Mouse (Mus musculus) c-Kit-positive CD71-positive TER-119-positive erythroid progenitor cells, embryonic 14.5 days (primary cell): Measurements from ENCODE around the gene Tcam1.
A peak's percentile ranks its signal among the peaks of the same experiment; 100 is the strongest.
"Not testable (repeated sequence)": the region's sequence is repeated elsewhere in the genome, so short reads cannot be mapped to it uniquely, and the experiment has no call there.

Source experiments
- DNase-seq: peaks from one replicate; pipeline ENCODE4 v3.0.0-alpha.2; 2013; ENCODE audit warnings: low spot score

Tcam1 gene

DNA sequence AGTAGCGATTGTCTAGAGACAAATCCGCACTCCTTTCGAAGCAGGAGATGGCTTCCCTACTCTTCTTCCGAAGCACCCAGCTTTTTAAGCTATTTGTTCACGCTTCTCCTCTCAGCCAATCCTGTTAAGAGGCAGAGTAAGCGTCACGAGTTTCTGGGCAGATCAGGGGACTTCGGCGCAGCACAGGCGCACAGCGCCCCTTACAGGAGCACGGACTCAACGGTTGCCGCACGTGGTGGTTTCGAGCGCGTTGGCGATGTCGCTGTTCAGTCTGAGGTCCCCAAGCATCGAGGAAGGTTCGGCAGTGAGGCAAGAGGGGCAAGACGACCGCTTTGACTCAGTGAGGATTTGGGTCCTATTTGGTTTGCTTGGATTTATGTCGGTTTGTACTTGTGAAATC, at the start of gene Tcam1:
TSS of gene Tcam1 (plus strand) at position 219 of the 400 bp plus-strand sequence.
- DNase-seq = peak; percentile 90

DNA sequence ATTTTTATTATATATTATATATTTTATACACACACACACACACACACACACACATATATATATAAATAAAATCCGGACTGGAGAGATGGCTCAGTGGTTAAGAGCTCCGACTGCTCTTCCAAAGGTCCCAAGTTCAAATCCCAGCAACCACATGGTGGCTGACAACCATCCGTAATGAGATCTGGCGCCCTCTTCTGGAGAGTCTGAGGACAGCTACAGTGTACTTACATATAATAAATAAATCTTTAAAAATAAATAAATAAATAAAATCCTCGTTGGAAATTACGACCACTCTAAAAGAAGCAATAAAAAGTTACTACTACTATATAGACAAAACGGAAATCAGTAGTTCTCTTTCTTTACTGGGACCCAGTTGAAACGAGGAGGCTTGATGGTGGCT, 42.5 kb upstream of the Tcam1 start:
- DNase-seq = not testable (repeated sequence)

DNA sequence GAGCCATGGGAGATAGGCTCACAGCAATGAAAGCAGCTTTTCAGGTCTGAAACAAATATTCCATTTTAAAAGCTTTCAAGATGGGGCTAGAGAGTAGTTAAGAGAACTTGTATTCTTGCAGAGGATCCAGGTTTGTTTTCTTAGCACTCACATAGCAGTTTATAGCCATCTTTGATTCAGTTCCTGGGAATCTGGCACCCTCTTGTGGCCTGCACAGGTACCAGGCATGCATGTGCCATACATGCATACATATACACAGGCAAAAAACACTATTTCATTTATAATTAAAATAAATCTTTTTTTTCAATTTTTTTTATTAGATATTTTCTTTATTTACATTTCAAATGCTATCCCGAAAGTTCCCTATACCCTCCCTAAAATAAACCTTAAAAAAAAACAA, 29.6 kb upstream of the Tcam1 start:
- no peak for DNase-seq

DNA sequence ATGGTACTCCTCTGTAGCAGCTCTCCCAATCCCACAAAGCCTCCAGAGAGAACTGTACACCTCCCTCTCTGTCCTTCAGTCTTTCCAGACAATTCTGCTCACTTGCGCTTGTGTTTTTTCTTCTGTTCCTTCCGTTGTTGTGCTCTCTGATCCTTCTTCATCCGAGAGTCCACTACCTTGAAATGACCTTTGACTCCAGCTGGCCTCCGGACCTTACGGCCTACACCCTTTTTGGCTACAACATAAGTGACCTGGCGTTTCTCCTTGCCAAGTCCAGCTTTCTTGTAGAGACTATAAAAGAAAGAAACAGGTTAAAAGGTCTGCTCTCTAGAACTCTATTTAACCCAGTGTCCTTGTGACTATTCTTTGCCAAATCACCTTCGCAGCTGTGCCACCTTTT, 27.1 kb upstream of the Tcam1 start:
- no peak for DNase-seq

DNA sequence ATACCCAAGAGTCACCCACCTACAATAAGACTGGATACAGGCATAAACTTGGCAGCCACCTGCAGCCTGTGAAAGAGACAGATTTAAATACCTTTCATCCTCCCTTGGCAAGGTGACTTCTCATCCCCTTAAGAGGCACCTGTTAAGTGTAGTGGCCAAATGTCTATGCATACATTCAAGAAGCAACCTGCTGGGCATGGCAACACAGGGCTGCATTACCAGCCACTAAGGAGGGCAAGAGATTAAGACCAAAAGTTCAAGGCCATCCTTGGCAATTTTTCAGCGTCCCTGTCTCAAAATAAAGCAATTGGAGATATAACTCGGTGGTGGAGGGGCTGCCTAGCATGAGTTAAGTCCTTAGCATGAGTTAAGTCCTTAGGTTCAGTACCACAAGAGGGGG, 21.7 kb upstream of the Tcam1 start:
- no peak for DNase-seq

DNA sequence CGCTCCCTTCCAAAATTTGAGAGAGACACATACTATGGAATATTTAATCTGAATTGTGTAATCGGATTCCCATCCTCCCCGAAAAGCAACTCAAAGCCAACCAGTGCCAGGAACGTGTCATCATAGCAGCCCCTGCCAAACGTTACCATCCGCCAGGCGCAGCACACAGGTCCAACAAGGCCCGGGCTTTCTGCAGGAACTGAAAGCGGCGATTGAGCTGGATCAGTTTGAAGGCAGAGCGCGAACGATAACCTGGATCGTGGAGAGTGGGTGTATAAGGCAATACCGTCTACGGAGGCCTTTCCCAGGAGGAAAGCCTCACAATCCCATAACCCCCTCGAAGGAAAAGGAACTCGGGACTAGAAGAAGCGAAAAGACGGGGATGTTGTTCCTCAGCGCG, 21.3 kb upstream of the Tcam1 start:
- no peak for DNase-seq

DNA sequence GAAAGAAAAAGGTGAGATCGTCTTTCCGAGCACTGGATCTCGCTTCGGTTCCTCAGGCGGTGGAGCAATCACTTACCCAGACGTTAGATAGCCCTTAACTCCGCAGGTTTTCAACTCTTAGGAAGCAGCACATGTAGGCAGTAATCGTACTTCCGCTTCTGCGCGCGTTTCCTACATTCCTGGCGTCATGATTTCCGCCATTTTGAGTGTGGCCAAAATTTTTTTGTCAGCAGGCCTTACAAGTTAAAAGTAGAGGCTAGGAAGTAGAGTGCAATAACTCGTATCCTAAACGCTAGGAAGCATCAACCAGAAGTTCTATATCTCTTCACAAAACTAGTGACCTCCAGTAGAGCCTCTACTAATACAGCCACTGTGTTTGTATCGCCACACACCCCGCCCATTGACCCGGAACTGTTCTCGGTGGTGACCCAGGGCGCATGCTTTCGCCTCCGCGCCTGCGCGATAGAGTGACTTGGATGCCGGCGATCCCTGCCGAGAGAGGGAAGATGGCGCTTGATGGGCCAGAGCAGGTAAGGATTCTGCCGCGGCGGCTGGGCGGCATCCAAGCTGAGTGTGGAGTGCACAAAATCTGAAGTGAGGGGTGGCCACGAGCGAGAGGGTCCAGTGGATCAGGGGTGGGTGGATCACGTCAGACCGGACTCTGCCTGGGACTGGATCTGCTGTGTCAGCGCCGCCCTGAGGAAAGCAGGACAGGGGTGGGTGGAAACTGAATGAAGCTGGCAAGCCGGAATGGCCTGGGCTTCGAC, 20.6 kb upstream of the Tcam1 start, which contains the start of the genes Ftsj3 and Psmc5:
TSS of gene Ftsj3 (minus strand) at position 395 of the 767 bp plus-strand sequence.
TSS of gene Psmc5 (plus strand) at position 470 of the 767 bp plus-strand sequence.
- DNase-seq = peak; percentile 97

DNA sequence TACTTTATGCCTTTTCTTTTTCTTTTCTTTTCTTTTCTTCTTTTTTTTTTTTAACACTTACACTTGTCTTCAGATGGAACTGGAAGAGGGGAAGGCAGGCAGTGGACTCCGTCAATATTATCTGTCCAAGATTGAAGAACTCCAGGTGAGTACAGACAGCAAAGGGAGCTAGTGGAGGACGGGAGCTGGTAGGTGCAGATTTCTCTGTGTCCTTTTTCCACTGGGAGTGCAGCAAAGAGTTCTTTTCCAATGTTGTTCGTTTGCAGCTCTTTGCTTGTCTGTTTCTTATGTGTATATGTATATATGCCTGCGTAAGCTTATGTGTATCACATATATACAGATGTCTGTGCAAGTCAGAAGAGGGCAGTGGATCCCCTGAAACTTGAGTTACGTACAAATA, 19.7 kb upstream of the Tcam1 start:
- no peak for DNase-seq

DNA sequence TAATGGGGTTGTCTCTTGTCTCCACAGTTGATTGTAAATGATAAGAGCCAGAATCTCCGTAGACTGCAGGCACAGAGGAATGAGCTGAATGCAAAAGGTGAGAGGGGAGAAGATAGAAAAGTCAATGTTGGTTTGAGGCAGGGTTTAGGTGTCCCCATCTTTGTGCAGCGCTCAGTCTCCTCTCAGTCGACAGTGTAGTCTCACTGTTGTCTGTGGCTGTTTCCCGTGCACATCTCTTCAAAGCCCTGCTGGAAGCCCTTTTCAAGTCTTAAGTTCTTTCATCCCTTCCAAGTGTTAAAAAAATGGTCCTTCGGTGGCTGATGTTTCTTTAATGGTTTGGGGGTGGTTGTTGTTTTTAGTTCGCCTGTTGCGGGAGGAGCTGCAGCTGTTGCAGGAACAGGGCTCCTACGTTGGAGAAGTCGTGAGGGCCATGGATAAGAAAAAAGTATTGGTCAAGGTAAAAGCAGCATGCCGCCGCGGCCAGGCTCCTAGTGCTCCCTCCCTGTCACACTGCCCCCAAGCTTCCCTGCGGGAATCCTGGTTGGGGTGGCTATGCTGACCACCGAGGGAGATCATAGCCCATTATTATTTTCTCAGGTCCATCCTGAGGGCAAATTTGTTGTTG, 15.5 kb upstream of the Tcam1 start:
- no peak for DNase-seq

DNA sequence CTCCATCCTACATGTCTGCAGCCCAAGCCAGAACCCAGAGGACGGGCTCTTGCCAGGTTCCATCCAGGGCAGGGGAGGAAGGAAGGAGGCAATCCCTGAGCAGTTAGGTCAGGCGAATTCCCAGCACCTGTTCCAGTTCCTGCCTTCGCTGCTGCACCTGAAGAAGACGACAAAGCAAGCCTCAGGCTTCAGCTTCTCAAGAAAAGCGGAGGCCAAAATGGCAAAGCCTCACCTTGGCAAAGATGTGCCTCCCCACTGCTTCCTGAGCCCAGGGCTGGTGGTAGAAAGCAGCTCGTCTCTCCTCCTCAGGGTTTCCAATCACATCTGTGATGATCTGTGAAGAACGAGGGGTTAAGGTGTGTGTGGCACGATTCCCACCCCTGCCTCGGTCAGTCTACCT, 12.5 kb upstream of the Tcam1 start:
- DNase-seq = no peak

DNA sequence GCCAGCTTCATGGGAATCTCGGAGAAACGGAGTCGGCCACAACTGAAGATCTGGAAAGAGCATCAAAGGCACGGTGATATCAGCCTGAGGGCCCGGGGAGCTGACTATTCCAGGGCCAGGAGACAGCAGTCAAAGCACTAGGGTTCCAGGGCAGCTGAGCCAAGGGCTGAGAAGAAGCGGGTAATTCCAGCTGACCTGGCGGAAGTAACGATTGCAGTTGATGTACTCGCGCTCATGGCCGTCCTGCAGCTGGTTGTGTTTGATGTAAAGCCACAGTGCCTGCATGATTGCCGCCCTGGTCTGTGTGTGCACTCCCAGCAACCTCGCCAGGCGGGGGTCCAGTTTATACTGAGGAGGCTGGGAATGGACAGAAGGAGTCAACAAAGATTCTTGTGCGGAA, 11.5 kb upstream of the Tcam1 start:
- DNase-seq = no peak

DNA sequence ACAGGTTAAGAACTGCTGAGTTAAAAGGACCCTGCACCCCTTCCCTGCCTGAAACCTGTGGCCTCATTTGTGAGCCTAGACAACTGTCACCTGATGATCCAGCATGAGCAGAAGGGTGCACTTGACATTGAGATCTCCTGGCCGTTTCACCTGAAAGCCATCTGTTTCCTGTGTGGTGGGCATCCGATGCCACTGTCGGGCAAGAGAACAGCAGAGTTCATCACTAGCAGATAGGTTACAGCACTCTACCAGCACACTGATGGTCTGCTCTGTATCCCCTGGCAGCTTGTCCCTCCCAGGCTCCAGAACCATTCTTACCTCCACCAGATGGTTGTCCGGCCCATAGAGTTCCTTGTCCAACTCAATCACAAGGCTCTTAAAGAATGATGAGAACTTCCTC, 10.9 kb upstream of the Tcam1 start:
- no peak for DNase-seq

DNA sequence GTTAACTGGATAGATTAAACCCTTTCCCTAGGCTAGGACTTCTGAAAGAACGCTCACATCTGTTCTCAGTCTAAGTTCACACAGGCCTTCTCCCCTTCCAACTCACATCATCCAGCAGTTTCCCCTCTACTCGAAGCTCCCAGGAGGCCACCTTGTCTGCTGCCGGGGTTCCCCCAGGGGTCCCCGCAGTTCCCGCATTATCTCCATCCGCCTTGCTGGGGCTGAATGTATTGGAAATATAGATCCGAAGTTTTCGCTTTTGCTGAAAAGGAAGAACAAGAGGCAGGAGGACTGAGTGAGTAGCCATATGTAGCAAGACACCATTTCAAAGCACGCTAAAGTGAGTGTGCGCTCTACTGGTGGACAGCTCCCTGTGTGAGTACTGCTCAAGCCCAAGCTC, 10.0 kb upstream of the Tcam1 start:
- no peak for DNase-seq

DNA sequence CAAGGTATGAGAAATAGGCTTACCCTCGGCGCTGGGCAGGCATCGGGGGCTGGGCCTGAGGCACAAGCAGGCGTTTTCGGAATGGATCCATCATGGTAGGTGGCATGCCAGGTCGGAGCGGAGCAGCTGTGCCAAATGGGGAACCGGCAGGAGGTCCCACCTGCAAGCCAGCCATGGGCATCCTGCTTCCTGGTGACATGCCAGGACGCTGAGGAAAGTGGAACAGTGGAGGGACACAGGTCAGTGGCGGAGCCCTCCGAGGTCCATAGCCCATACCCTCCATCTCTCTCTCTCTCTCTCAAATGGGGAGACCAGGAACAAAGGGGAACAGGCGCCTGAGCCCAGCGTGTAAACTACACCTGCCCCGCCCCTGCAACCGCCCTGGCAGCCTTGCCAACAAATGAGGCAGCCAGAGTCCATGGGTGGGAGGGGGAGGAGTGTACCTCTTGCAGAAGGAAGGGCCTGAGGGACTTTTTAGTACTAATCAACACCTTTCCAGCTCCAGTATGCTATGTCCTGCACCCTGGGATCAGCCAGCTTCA, 9.1 kb upstream of the Tcam1 start:
- no peak for DNase-seq

DNA sequence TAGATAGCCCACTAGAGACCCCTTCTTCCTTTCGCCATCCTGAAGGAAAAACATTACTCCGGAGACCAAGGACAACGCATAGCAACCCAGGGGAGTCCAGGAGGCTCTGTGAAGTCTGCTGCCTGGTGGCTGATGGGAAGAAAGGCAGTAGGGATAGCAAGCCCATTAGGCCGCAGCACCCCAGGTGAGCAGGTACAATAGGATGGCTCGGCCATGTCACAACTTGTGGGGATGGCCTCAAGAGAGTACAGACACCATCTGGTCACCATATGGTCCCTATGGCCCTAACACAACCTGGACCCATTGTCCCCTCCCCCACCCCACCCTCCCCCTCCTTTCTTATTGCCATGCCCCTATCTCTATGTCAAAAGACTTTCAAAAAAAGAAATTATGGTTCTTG, 8.6 kb upstream of the Tcam1 start:
- no peak for DNase-seq

DNA sequence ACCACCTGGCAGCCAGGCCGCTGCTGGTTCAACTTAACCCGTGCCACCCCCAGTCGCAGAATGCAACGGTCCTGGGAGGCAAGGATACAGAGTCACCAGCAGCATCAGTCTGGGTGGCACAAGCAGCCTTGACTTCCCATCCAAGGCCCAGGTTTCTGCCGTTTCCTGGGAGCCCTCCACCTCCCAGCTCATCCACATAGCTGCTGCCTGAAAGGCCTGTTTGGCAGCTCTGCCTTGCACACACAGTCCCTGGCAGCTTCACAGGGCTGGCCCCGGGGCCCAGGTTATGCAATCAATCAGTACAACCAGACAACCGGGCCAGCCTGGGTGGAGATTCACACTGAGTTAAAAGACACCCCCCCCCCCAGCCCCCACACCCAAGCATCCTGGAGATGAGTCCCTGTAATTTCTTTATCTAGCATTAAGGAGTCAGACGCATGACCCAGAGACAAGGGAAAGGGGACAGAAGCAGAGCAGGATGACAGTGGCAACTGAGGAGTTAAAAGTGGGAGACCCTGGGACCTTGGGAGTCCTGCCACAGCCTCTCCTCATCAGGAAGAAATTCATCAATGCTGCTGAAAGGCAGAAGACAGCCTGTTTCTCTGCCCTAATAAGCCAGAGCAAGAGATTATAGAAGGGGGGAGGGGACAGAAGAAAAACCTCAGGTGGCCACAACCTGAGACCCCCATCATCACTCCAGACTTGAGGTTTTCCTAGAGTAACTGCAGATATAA, 8.0 kb upstream of the Tcam1 start:
- DNase-seq = no peak

DNA sequence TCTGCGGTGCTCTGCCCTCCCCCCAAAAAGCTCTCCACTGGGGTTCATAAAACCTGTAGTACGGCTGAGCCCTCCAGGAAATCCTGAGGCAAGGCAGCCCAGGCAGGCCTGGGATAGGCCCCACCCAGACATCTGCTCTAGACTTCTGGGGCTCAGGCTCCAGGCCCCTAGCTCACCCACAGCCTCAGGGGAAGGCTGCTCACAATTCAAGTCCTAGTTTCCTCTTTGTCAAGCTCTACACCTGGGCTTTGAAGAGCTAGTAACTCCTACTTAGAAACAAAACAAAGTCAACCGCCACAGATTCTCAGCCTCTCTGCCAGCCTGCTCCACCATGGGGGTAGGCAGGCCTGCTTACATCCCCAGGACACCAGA, 7.4 kb upstream of the Tcam1 start:
- DNase-seq = no peak

DNA sequence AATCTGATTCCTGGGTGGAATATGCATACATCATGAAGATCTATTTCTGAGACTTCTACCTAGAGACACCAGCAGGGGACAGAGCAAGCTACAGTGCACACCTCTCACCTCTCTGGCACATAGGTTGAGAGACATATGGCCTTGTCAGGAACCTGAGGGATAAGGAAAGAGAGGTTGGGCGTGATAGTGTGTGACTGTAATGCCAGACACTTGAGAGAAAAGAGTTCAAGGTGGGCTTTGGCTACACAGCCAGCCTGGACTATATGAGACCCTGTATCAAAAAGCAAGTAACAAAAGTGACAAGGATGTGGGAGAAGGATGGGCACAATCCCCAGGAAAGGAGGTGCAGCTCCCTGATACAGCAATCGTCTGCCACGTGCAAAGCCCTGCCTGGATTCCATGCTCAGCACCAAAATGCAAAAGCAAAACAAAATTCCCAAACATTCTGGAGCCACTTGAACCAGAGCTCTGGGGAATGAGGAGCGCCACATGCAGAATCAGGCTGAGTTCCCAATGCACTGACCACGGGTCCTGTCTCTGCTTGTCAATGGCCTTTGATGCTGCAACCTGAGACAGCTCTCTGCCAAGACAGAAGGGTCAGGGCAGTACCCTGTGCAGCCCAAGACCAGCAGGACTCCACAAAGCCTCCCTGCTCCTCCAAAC, 5.2 kb upstream of the Tcam1 start:
- DNase-seq = no peak

DNA sequence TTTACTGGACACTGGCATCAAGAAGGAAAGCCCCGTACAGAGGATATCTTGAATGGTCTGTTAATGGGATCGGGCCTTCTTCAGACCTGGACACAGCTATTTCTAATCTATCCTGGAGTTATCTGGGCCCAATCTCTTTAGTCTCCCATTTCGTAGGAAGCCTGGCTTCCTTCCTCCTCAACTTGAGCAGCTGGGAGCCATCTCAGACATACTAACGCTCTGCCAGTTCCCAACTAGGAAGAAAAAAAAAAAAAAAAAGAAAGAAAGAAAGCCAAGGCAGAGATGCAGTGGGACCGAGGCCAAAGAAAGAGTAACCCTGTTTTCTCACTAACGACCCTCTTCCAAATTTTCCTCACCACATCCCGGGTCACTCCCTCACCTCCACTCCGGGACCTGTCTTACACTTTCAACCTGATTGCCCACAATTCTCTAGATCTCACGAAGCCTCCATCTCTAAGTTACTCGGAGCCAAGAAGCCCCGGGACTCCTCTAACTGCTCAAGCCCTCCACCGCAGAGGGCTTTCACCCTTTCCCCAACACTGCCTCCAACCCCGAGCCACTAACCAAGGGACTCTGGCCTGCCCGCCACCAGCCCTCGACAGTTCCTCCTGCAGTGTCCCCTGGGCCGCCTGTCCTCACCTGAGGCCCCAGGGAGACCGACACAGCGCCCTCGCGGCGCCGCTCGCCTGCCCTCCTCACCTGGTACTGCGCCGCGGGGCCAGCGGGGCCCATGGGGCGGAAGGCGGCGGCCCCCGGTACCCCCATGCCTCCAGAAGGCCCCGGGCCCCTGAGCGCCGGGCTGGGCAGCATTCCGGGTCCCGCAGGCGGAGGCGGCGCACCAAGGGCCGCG, 4.5 kb upstream of the Tcam1 start:
- DNase-seq = peak; percentile 28

DNA sequence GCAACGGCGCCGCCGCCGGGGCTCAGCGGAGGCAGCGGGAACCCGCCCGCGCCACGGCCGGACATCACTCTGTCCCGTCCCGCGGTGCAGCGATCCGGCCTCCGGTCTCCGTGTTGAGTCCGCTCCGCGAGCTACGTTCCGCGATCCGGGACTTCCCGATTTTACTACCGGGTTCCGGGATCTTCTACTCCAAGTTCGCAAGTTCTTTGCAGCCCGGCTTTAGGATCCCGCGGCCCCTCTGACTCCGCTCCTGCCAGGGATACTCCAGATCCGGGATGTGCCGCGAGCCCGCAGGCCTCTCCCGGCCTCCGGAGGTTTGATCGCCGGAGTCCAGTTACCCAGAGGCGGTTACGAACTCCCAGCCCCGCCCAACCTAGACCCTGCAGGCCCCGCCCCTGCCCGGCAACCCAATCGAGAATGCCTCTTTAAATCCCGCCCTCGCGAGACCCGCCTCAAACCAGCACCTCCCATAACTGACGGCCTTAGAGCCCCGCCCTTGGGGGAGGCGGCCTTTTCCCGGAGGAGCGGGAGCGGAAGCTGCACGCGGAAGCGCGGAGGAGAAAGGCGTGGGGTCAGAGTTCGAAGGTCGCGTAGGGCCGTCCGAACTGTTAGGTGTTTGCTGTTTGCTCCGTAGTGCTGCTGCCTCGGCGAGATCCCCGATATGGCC, 3.7 kb upstream of the Tcam1 start, which contains the start of gene Smarcd2:
TSS of gene Smarcd2 (minus strand) at position 329 of the 667 bp plus-strand sequence.
- peak; percentile 99 for DNase-seq

DNA sequence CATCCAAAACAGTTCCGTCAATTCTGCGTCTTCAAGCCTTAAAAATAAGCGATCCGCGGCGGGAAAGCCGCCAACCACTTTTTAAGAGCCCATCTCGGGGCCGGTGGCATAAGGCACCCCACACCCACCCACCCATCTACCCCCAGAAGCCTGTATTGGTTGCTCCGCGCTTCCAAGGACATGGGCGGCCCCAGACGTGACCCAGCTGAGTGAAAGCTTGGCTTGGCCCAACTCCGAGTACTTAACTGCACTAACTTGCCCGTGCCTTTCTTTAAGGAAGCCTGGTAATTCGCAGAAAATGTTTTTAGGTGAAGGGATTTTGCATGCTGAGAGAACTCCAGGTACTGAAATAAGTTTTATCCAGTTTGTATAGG, 3.2 kb upstream of the Tcam1 start:
- no peak for DNase-seq
